Mouse (Mus musculus): ENCODE data around the gene Gm9944.

DNA sequence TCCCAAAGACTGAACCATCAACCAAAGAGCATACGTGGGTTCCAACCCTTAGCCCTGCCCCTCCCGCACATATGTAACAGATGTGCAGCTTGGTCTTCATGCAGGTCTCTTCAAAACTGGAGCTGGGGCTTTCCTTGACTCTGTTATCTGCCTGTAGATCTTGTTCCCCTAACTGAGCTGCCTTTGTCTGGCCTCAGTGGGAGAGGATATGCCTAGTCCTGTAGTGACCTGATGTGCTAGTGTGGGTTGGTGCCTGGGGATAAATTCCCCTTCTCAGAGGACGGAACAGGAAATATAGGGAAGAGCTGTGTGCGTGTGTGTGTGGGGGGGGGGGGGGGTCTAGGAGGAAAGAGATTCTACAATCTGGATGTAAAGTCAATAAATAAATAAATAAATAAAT, 12.0 kb downstream of the Gm9944 start:
- TF ChIP-seq EP300 (IDR thresholded peaks at IDR 0.05; ENCODE audit: low read depth) (no peak), CTCF (IDR thresholded peaks at IDR 0.05; ENCODE audit: low read depth) (no peak)
